Mouse (Mus musculus): ENCODE data around the gene Rnf152. TPM values are rescaled to one million over a fixed set of nuclear protein-coding genes. Genes with fewer than 3 reads are reported as not detected.

Rnf152 gene
- 16.4 and 20.4 TPM in 2 replicates for polyA plus RNA-seq (2015; fragmentation: Nextera tagmentation; extraction: Ambion mirVana)

GRCm38 (mm10) chr1:105356291-105357011 lies at the start of gene Rnf152:
TSS of gene Rnf152 (minus strand) at chr1:105356710.

